Mouse (Mus musculus): ENCODE results near the gene Eid2b. TPM values are rescaled to one million over a fixed set of nuclear protein-coding genes. Genes with fewer than 3 reads are reported as not detected.

Eid2b gene
- polyA plus RNA-seq, 1 experiment from 2014 or later: 15.6 TPM

- no peak overlapping the region for H3K4me3 ChIP-seq (replicated peaks; ENCODE audit: low read depth, low read length)
- no peaks in the 10 kb centered on the region for H3K9me3 ChIP-seq (replicated peaks; ENCODE audit: low read length)
- DNase-seq (ENCODE audit: low spot score) (no peak), ATAC-seq (replicated peaks; ENCODE audit: low FRiP score, low read depth) (no peak)
- H3K27ac ChIP-seq: no peak overlapping the region
- H3K36me3 ChIP-seq (ENCODE audit: insufficient read depth, low read length): no peaks in the 10 kb centered on the region
- 34% methylated on average over 5 of the region's 5 CpGs for WGBS
- H3K4me2 ChIP-seq (ENCODE audit: low read length): no peak overlapping the region
- no peaks in the 10 kb centered on the region for H3K27me3 ChIP-seq (ENCODE audit: insufficient read depth, low read length)
- no peak overlapping the region for H3K9ac ChIP-seq (ENCODE audit: low read depth, low read length)
- no peak for TF ChIP-seq CTCF (IDR thresholded peaks at IDR 0.05; ENCODE audit: low read depth)
- H3K4me1 ChIP-seq (replicated peaks; ENCODE audit: insufficient read depth, low read length): no peaks in the 10 kb centered on the region
Observed at GRCm38 (mm10) chr7:28262861-28263260, 14.7 kb upstream of the Eid2b start.

DNA sequence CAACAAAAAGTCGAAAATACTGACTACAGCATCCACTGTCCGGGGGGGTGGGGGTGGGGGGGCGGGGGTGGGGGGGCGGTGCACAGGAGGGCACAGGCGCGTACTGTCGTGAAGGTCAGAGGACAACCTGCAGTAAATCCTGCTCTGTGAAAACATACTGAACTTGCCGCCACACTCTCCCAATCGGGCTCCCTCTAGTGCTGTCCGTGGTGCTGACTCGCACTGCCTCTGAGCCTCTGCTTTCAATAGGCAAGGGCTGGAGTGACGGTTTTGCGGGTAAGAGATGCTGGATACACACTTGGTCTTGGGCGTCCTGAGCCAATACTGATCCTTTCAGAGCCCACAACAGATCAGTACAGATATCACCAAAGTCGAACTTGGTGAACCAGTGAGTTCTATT lies 13.8 kb upstream of the Eid2b start:
- H3K9ac ChIP-seq (ENCODE audit: low read depth, low read length): no peak overlapping the region
- H3K27me3 ChIP-seq (ENCODE audit: insufficient read depth, low read length): no peaks in the 10 kb centered on the region
- peak; percentile 47; the same call in 1 of the 2 replicates for ATAC-seq (replicated peaks; ENCODE audit: low FRiP score, low read depth)
- H3K4me1 ChIP-seq (replicated peaks; ENCODE audit: insufficient read depth, low read length): no peaks in the 10 kb centered on the region
- no peaks in the 10 kb centered on the region for H3K36me3 ChIP-seq (ENCODE audit: insufficient read depth, low read length)
- peak; percentile 87 for DNase-seq (ENCODE audit: low spot score)
- 6% methylated on average over 14 of the region's 15 CpGs for WGBS
- peak; percentile 20; the same call in 1 of the 2 replicates for TF ChIP-seq CTCF (IDR thresholded peaks at IDR 0.05; ENCODE audit: low read depth)
- H3K4me2 ChIP-seq (ENCODE audit: low read length): no peak overlapping the region
- H3K9me3 ChIP-seq (replicated peaks; ENCODE audit: low read length): no peaks in the 10 kb centered on the region
- no peak overlapping the region for H3K27ac ChIP-seq
- H3K4me3 ChIP-seq (replicated peaks; ENCODE audit: low read depth, low read length): no peak overlapping the region

DNA sequence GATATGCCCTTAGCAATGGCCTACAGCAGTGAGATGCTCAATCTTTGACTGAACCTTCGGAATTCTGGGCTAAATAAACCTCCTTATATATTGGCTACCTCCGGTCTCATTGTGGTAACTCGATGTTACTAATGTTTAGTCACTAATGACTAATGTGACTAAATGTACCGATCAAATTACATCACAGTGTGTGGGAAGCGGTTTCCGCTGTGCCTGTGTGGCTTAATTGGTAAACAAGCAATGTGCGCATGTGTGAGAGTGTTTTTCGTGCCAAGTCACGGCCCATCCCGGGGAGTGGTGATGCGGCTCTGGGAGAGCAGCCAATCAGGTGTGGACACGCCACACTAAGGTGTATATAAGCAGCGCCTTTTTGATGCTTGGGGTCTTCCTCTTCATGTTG lies 12.1 kb upstream of the Eid2b start:
- no peak overlapping the region for H3K4me2 ChIP-seq (ENCODE audit: low read length)
- 82% methylated on average over 13 of the region's 13 CpGs for WGBS
- ATAC-seq (replicated peaks; ENCODE audit: low FRiP score, low read depth) (no peak), DNase-seq (ENCODE audit: low spot score) (no peak)
- no peak overlapping the region for H3K4me3 ChIP-seq (replicated peaks; ENCODE audit: low read depth, low read length)
- no peaks in the 10 kb centered on the region for H3K4me1 ChIP-seq (replicated peaks; ENCODE audit: insufficient read depth, low read length)
- no peak overlapping the region for H3K27ac ChIP-seq
- no peaks in the 10 kb centered on the region for H3K9me3 ChIP-seq (replicated peaks; ENCODE audit: low read length)
- no peaks in the 10 kb centered on the region for H3K27me3 ChIP-seq (ENCODE audit: insufficient read depth, low read length)
- no peak overlapping the region for H3K9ac ChIP-seq (ENCODE audit: low read depth, low read length)
- H3K36me3 ChIP-seq (ENCODE audit: insufficient read depth, low read length): no peaks in the 10 kb centered on the region
- no peak for TF ChIP-seq CTCF (IDR thresholded peaks at IDR 0.05; ENCODE audit: low read depth)

GRCm38 (mm10) chr7:28267129-28268041 lies 10.2 kb upstream of the Eid2b start, which contains the start of gene Eid2:
Gene Eid2, plus strand, starts transcription at chr7:28267881.
- H3K9me3 ChIP-seq (replicated peaks; ENCODE audit: low read length): no peaks in the 10 kb centered on the region
- WGBS: 9% methylated on average over 57 of the region's 57 CpGs
- no peaks in the 10 kb centered on the region for H3K27me3 ChIP-seq (ENCODE audit: insufficient read depth, low read length)
- ATAC-seq (replicated peaks; ENCODE audit: low FRiP score, low read depth) (peak; percentile 81), DNase-seq (ENCODE audit: low spot score) (peak; percentile 88)
- peak within 1 kb of the TSS; percentile 88 for H3K4me3 ChIP-seq (replicated peaks; ENCODE audit: low read depth, low read length)
- H3K9ac ChIP-seq (ENCODE audit: low read depth, low read length): peak within 1 kb of the TSS; percentile 94
- TF ChIP-seq CTCF (IDR thresholded peaks at IDR 0.05; ENCODE audit: low read depth): peak; percentile 16; the same call in 1 of the 2 replicates
- H3K36me3 ChIP-seq (ENCODE audit: insufficient read depth, low read length): no peaks in the 10 kb centered on the region
- H3K4me2 ChIP-seq (ENCODE audit: low read length): peak within 1 kb of the TSS; percentile 86
- no peaks in the 10 kb centered on the region for H3K4me1 ChIP-seq (replicated peaks; ENCODE audit: insufficient read depth, low read length)
- peak within 1 kb of the TSS; percentile 88 for H3K27ac ChIP-seq

GRCm38 (mm10) chr7:28268042-28268531 lies 9.5 kb upstream of the Eid2b start:
- ATAC-seq (replicated peaks; ENCODE audit: low FRiP score, low read depth) (peak; percentile 57), DNase-seq (ENCODE audit: low spot score) (peak; percentile 68)
- Histone ChIP-seq H3K36me3 (ENCODE audit: insufficient read depth, low read length) (0 out of 2 replicates have a peak, but pooled peaks cover 6% of the 10 kb centered on the region), H3K27ac (peak overlapping the region; percentile 88), H3K4me2 (ENCODE audit: low read length) (peak overlapping the region; percentile 86), H3K4me1 (replicated peaks; ENCODE audit: insufficient read depth, low read length) (no peaks in the 10 kb centered on the region), H3K9me3 (replicated peaks; ENCODE audit: low read length) (no peaks in the 10 kb centered on the region), H3K4me3 (replicated peaks; ENCODE audit: low read depth, low read length) (peak overlapping the region; percentile 88), H3K27me3 (ENCODE audit: insufficient read depth, low read length) (no peaks in the 10 kb centered on the region), H3K9ac (ENCODE audit: low read depth, low read length) (peak overlapping the region; percentile 94)
- TF ChIP-seq CTCF (IDR thresholded peaks at IDR 0.05; ENCODE audit: low read depth): no peak
- under 1% methylated on average over 49 of the region's 62 CpGs for WGBS

DNA sequence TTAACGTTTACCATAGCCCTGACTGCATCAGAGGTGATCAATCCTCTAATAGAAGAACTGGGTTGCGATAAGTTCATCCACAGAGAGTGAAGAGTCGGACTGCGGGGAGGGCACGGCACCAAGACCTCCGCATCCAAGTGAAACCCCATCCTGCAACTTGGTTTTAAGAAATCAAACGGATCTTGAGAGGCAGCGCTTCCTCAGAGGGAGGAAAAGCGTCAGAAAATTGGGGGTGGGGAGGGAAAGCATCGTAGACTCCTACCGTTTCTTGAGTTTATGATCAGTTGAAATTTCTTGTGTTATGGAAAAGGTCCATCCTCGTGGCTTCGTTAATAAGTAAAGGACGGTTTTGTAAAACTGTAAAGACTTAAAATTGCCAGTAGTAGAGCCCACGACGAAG lies 9.0 kb upstream of the Eid2b start:
- Histone ChIP-seq H3K4me3 (replicated peaks; ENCODE audit: low read depth, low read length) (peak overlapping the region; percentile 88), H3K27me3 (ENCODE audit: insufficient read depth, low read length) (no peaks in the 10 kb centered on the region), H3K36me3 (ENCODE audit: insufficient read depth, low read length) (0 out of 2 replicates have a peak, but pooled peaks cover 6% of the 10 kb centered on the region), H3K9ac (ENCODE audit: low read depth, low read length) (peak overlapping the region; percentile 94), H3K4me2 (ENCODE audit: low read length) (peak overlapping the region; percentile 86), H3K4me1 (replicated peaks; ENCODE audit: insufficient read depth, low read length) (no peaks in the 10 kb centered on the region), H3K27ac (peak overlapping the region; percentile 88), H3K9me3 (replicated peaks; ENCODE audit: low read length) (no peaks in the 10 kb centered on the region)
- 19% methylated on average over 16 of the region's 16 CpGs for whole genome bisulfite sequencing
- TF ChIP-seq CTCF (IDR thresholded peaks at IDR 0.05; ENCODE audit: low read depth): no peak
- no peak for ATAC-seq (replicated peaks; ENCODE audit: low FRiP score, low read depth)
- DNase-seq (ENCODE audit: low spot score): peak; percentile 18
